Mouse (Mus musculus) intestine, postnatal 0 days (tissue): ENCODE measurements at regions not wholly inside any gene's neighbourhood (a gene's known extent, or its start where the extent isn't known, plus 50 kb on each side); places are given as distances from the start of the nearest gene placed in this dataset.

Experiments used
- ATAC-seq: fragments of 200-750 bp; cut with Nextera tagmentation; 2 replicates; pipeline ENCODE4 v1.8.0; 2017; ENCODE audit warnings: mild to moderate bottlenecking, moderate TSS enrichment, moderate library complexity
- H3K27ac ChIP-seq: fragments of 300-500 bp; sonication (generic); 2 replicates; pipeline ENCODE4 v1.5.1; 2014; ENCODE audit warnings: mild to moderate bottlenecking, low read depth, low read length, moderate library complexity
- H3K27me3 ChIP-seq: fragments of 300-500 bp; sonication (generic); replicated peaks from 2 replicates; pipeline ENCODE4 v1.6.1; 2014; ENCODE audit warnings: low read length, mixed read lengths; ENCODE audit not compliant: control insufficient read depth, insufficient read depth
- H3K36me3 ChIP-seq: fragments of 300-500 bp; sonication (generic); 2 replicates; pipeline ENCODE4 v1.6.1; 2014; ENCODE audit warnings: mild to moderate bottlenecking, moderate library complexity; ENCODE audit not compliant: control insufficient read depth, insufficient read depth
- H3K4me1 ChIP-seq: fragments of 300-500 bp; sonication (generic); replicated peaks from 2 replicates; pipeline ENCODE4 v1.6.1; 2014; ENCODE audit warnings: antibody characterized with exemption, low read length, mixed read lengths; ENCODE audit not compliant: control insufficient read depth, insufficient read depth
- H3K4me2 ChIP-seq: fragments of 300-500 bp; sonication (generic); replicated peaks from 2 replicates; pipeline ENCODE4 v1.6.1; 2014; ENCODE audit warnings: low read depth, mild to moderate bottlenecking, moderate library complexity
- H3K4me3 ChIP-seq: fragments of 300-500 bp; sonication (generic); 2 replicates; pipeline ENCODE4 v1.5.1; 2014; ENCODE audit warnings: low read depth, low read length
- H3K9ac ChIP-seq: fragments of 300-500 bp; sonication (generic); 2 replicates; pipeline ENCODE4 v1.6.1; 2014; ENCODE audit warnings: mild to moderate bottlenecking, low read depth, low read length
- H3K9me3 ChIP-seq: fragments of 300-500 bp; sonication (generic); 2 replicates; pipeline ENCODE4 v1.6.1; 2016; ENCODE audit warnings: mixed run types; ENCODE audit not compliant: control insufficient read depth
- CTCF ChIP-seq: sonication (generic); IDR thresholded peaks from 2 replicates; pipeline ENCODE4 v1.5.1; 2016; ENCODE audit warnings: low read depth, mild to moderate bottlenecking, control low read depth, antibody characterized with exemption, moderate library complexity
- WGBS: fragments of 180-500 bp; shearing (Covaris S2); extraction: QIAGEN DNeasy Blood & Tissue Kit; methylation state at CpG from one replicate; pipeline ENCODE4 v1.1.7; 2014; 5-methylcytosine and 5-hydroxymethylcytosine counted together

DNA sequence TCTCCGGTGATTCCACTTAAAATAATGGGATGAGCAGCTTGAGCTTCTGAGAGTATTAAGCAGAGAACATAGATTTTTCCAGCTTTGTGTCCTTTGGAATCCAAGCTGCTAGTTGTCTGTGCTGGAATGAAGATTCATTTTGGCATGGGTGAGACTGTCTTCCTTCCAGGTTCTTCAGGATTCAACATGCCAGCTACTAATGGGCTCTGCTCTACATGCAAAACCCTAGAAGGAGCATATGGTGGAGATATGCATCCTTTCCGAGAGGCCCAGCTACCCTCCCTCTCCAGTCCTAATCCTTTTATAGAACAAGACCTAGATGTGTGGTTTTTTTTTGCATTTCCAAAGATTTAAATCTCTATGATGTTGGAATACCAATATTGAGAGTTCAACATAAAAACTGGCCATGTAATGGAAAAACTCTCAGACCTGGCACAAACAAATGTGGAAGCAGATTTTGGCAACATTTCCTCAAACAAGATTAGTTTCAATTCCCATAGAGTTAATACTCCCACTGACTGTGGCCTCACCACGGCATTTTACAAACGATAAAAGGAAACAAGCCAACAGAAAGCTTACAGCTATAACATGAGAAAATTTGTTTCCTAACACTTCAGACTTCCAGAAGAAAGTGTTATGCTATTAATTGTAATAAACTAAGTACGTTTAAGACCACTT is 364.5 kb downstream of the Sv2b start:
- WGBS = 63% methylated on average over 5 of the region's 5 CpGs
- TF ChIP-seq CTCF = no peak
- H3K4me1 ChIP-seq = no peaks in the 10 kb centered on the region

DNA sequence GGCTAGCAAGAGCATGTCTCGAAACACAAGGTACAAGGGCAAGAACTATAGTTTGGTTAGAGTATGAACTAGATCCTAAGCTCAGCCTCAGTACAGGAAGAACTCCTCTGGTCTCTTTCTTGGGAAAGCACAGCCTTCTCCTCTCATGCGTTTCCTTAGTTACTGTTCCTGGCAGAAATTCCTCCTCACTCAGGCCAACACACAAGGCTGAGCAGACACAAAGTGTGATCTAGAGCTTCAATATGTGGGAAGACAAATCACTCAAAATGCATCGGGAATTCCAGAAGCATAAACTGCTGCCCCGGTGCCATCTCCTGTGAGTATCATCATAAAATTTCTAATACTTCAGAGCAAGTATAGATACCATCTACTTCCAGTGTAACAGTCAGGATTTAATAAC is 366.1 kb downstream of the Sv2b start:
- no peak for TF ChIP-seq CTCF
- Histone ChIP-seq H3K4me2 (no peak overlapping the region), H3K27ac (no peak overlapping the region), H3K4me1 (no peaks in the 10 kb centered on the region), H3K9me3 (no peaks in the 10 kb centered on the region), H3K4me3 (no peak overlapping the region), H3K27me3 (no peaks in the 10 kb centered on the region), H3K36me3 (no peaks in the 10 kb centered on the region), H3K9ac (no peak overlapping the region)
- ATAC-seq = no peak
- WGBS = 56% methylated on average over 4 of the region's 4 CpGs

More for the DNA sequence above, 364.5 kb downstream of the Sv2b start:
- no peaks in the 10 kb centered on the region for H3K9me3 ChIP-seq
- no peaks in the 10 kb centered on the region for H3K36me3 ChIP-seq
- no peak overlapping the region for H3K9ac ChIP-seq
- H3K27ac ChIP-seq = no peak overlapping the region
- no peak for ATAC-seq
- no peak overlapping the region for H3K4me2 ChIP-seq
- no peaks in the 10 kb centered on the region for H3K27me3 ChIP-seq
- no peak overlapping the region for H3K4me3 ChIP-seq

DNA sequence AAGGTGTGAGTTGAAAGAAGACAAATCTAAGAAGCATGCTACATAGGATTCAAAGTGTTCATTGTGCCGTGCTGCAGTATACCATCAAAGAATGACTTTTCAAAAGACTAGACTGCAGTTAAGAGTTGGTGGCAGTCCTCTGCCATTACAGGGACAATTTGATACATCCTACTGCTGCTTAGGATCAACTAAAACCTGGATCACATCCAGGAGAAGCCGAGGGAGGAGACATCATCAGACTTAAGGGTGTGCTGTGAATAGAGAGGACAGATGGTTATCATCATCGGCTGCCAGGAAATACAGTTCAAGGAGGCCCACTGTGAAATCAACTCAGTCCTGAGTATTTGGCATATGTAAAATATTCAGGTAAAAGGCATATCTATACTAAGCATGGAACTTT is 366.9 kb downstream of the Sv2b start:
- no peak for ATAC-seq
- Histone ChIP-seq H3K4me1 (no peaks in the 10 kb centered on the region), H3K4me3 (no peak overlapping the region), H3K36me3 (no peaks in the 10 kb centered on the region), H3K9ac (no peak overlapping the region), H3K27ac (no peak overlapping the region), H3K9me3 (no peaks in the 10 kb centered on the region), H3K27me3 (no peaks in the 10 kb centered on the region), H3K4me2 (no peak overlapping the region)
- 57% methylated on average over 3 of the region's 3 CpGs for WGBS
- no peak for TF ChIP-seq CTCF

DNA sequence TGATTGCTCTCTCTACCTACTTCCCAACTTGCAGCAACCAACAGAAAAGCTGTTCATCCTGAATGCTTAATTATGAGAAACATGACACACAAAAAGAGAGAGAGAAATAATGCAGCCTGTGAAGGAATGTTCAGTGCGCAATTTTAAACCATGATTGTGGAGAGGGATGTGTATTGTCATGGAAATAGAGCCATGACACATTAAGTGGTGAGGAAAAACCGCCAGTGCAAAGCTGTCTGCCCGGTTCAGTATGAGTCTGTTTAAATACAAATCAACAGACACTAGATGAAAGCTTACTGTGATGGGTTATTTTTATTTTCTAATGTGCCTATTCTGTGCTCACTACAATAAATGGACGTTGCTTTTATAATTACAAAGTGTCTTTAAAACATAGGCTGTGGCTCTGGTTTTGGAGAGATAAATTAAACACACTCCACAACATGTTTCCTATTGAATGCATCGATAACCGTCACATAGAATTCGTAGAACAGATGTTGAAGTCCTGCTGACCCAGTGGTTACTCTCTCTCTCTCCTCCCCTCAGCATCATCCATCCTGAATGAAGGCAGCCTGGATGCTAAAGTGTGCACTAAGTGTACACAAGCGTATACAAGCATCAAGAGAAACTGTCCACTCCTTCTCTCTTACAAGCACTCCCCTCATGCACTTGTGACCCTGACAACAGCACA is 374.7 kb upstream of the Slco3a1 start:
- Histone ChIP-seq H3K9ac (no peak overlapping the region), H3K4me2 (no peak overlapping the region), H3K27me3 (no peaks in the 10 kb centered on the region), H3K27ac (no peak overlapping the region), H3K4me3 (no peak overlapping the region), H3K9me3 (no peaks in the 10 kb centered on the region), H3K36me3 (no peaks in the 10 kb centered on the region), H3K4me1 (no peaks in the 10 kb centered on the region)
- 60% methylated on average over 8 of the region's 8 CpGs for WGBS
- TF ChIP-seq CTCF = no peak
- ATAC-seq = no peak

- no peaks in the 10 kb centered on the region for H3K27me3 ChIP-seq
- no peak overlapping the region for H3K27ac ChIP-seq
- ATAC-seq = no peak
- H3K4me3 ChIP-seq = no peak overlapping the region
- H3K4me1 ChIP-seq = no peaks in the 10 kb centered on the region
- no peaks in the 10 kb centered on the region for H3K36me3 ChIP-seq
- H3K9me3 ChIP-seq = no peaks in the 10 kb centered on the region
- 66% methylated on average over 6 of the region's 6 CpGs for WGBS
- TF ChIP-seq CTCF = no peak
- H3K4me2 ChIP-seq = no peak overlapping the region
- no peak overlapping the region for H3K9ac ChIP-seq
Measured at GRCm38 (mm10) chr7:74928226-74928927, 373.8 kb upstream of the Slco3a1 start.

DNA sequence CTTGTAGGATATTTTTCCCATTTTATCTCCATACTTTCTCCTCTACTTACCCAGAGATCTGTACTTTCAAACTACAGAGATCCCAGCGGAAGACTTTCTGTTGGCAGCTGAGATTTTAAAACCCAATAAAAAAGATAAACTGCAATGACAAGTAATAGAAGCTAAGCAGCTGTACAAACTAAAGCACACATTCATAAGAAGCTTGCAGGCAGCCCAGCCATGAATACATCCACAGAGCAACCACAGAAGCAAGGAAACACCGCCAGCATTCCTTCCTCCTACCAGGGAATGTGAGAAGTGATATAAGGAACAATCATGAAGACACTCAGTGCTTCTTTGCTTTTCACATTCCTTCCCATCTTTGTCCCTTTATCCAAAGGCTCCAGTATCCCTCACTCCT is 372.1 kb upstream of the Slco3a1 start:
- H3K27ac ChIP-seq = no peak overlapping the region
- no peaks in the 10 kb centered on the region for H3K36me3 ChIP-seq
- no peaks in the 10 kb centered on the region for H3K4me1 ChIP-seq
- no peaks in the 10 kb centered on the region for H3K9me3 ChIP-seq
- no peak for ATAC-seq
- H3K4me3 ChIP-seq = no peak overlapping the region
- 31% methylated on average over 2 of the region's 2 CpGs for WGBS
- H3K4me2 ChIP-seq = no peak overlapping the region
- no peak overlapping the region for H3K9ac ChIP-seq
- H3K27me3 ChIP-seq = no peaks in the 10 kb centered on the region
- TF ChIP-seq CTCF = no peak
